In genomic region chr5:35245555-35246273, GRCm38 (mm10) we compare ENCODE assay signal across 11 mouse cellular contexts. TPM values are rescaled to one million over a fixed set of nuclear protein-coding genes. Genes with fewer than 3 reads are reported as not detected.
DNase-seq lines count a peak whose midpoint lies in the region; ATAC-seq and TF ChIP-seq lines count a peak whose summit lies in the region.
"Had no signal": no experiment of that assay in that cellular context is flagged by ENCODE, and none has a peak within 500 bp of the region (broad histone marks: within the 10 kb centered on the region; RNA-seq: fewer than 3 reads in every experiment).

No protein-coding gene starts in this region.

- DNase-seq in adrenal gland, postnatal 14 days: peak; percentile 16
- DNase-seq in adrenal gland, adult 18-20 months (ENCODE audit: low spot score in 2 of 2): no peak
- DNase-seq in layer of hippocampus, adult 9-11 months: peak; percentile 30
- DNase-seq in layer of hippocampus, adult 18-20 months (ENCODE audit: low spot score in 2 of 2): no peak
- DNase-seq in midbrain, postnatal 0 days (ENCODE audit: low spot score): peak; percentile 60
- DNase-seq in gastrocnemius, postnatal 25 days: no peak
- DNase-seq in Muller cell, postnatal 12 days (ENCODE audit: inconsistent ontology term): no peak
- DNase-seq: cerebellum, adult 11-12 months had no signal

- no peak overlapping the region for H3K9ac ChIP-seq in midbrain, postnatal 0 days (replicated peaks; ENCODE audit: low read length, poor library complexity, severe bottlenecking)
- H3K9ac ChIP-seq: midbrain, embryonic 12.5 days had no signal

- WGBS in midbrain, postnatal 0 days: 36% methylated on average over 11 of the region's 11 CpGs

- H3K4me2 ChIP-seq in midbrain, postnatal 0 days (ENCODE audit: low read depth, low read length, poor library complexity, severe bottlenecking): no peak overlapping the region
- H3K4me2 ChIP-seq: midbrain, embryonic 12.5 days had no signal

- no peak overlapping the region for H3K4me3 ChIP-seq in midbrain, postnatal 0 days (ENCODE audit: low read depth, low read length)
- H3K4me3 ChIP-seq: midbrain, embryonic 12.5 days had no signal

- H3K27me3 ChIP-seq in midbrain, postnatal 0 days (ENCODE audit: insufficient read depth, low read length): no peaks in the 10 kb centered on the region; the same call in 1 of the 2 replicates
- H3K27me3 ChIP-seq: midbrain, embryonic 12.5 days had no signal

- 0 out of 2 replicates have a peak, but pooled peaks cover 4% of the 10 kb centered on the region for H3K9me3 ChIP-seq in midbrain, postnatal 0 days (ENCODE audit: low read length)

- H3K27ac ChIP-seq in midbrain, postnatal 0 days (ENCODE audit: low read depth, low read length): no peak overlapping the region
- H3K27ac ChIP-seq: midbrain, embryonic 12.5 days had no signal

- H3K4me1 ChIP-seq in midbrain, postnatal 0 days (ENCODE audit: insufficient read depth, low read length): peaks cover 5% of the 10 kb centered on the region

- ATAC-seq in frontal cortex, adult (ENCODE audit: low TSS enrichment): peak; percentile 81
- peak; percentile 54; the same call in 1 of the 2 replicates for ATAC-seq in midbrain, postnatal 0 days (ENCODE audit: low FRiP score)

- no peak for TF ChIP-seq CTCF in midbrain, postnatal 0 days (IDR thresholded peaks at IDR 0.05)

- H3K36me3 ChIP-seq in midbrain, postnatal 0 days (ENCODE audit: insufficient read depth, low read length): no peaks in the 10 kb centered on the region
- H3K36me3 ChIP-seq: midbrain, embryonic 12.5 days had no signal

RNA-seq across cellular contexts. Expression of gene Adra2c, which starts 32.4 kb away (rescaled TPM):
- 0.30 and 0.83 TPM in 2 replicates for total RNA-seq in adrenal gland, postnatal 14 days (2021)
- total RNA-seq in adrenal gland, adult 18-20 months (2021): 1 to 10 TPM in 1 of 2 experiments, under 1 TPM in 1; 0.70 to 1.2 TPM
- 10 to 100 TPM; 26.9 to 32.3 TPM for total RNA-seq in layer of hippocampus, adult 18-20 months (2021)
- total RNA-seq in midbrain, postnatal 0 days (2014; rRNA removed): 7.4 and 10.5 TPM in 2 replicates
- 0.79 and 0.96 TPM in 2 replicates for polyA plus RNA-seq in midbrain, postnatal 0 days (2015; fragmentation: Nextera tagmentation; extraction: Ambion mirVana)
- under 1 TPM; 0.20 to 0.32 TPM for total RNA-seq in gastrocnemius, postnatal 25 days (2021)
- total RNA-seq: liver, adult 2 months had no signal
- polyA plus RNA-seq: liver, adult 2 months; midbrain, embryonic 12.5 days had no signal

Comparison
In these comparisons a context has a peak if more than half of its experiments do, and no peak if none do; other contexts are left out.
1. DNase-seq: peak in adrenal gland, postnatal 14 days (single experiment), layer of hippocampus, adult 9-11 months (single experiment) and midbrain, postnatal 0 days (single experiment); none in adrenal gland, adult 18-20 months (0 of 2), layer of hippocampus, adult 18-20 months (0 of 2), gastrocnemius, postnatal 25 days (single experiment) and Muller cell, postnatal 12 days (single experiment).